Mouse (Mus musculus) inflammation-experienced regulatory T-cells, adult 6 months (primary cell): Measurements from ENCODE around the gene Zfp54. TPM values are rescaled to one million over a fixed set of nuclear protein-coding genes. Genes with fewer than 3 reads are reported as not detected.
"Not testable (repeated sequence)": the region's sequence is repeated elsewhere in the genome, so short reads cannot be mapped to it uniquely, and the experiment has no call there.

Experiments
- ATAC-seq: one replicate; pipeline ENCODE4 v1.8.0; 2017
- polyA plus RNA-seq, 3 experiments: library from polyadenylated mRNA; unstranded; fragments of 100-300 nt; shearing (Covaris generic); gene quantifications; one replicate each; pipeline ENCODE4 v1.2.1; 2017

Zfp54 gene
- polyA plus RNA-seq = 10 to 100 TPM in 2 of 3 experiments, 1 to 10 TPM in 1; 9.0 to 19.1 (median 12.5) TPM

DNA sequence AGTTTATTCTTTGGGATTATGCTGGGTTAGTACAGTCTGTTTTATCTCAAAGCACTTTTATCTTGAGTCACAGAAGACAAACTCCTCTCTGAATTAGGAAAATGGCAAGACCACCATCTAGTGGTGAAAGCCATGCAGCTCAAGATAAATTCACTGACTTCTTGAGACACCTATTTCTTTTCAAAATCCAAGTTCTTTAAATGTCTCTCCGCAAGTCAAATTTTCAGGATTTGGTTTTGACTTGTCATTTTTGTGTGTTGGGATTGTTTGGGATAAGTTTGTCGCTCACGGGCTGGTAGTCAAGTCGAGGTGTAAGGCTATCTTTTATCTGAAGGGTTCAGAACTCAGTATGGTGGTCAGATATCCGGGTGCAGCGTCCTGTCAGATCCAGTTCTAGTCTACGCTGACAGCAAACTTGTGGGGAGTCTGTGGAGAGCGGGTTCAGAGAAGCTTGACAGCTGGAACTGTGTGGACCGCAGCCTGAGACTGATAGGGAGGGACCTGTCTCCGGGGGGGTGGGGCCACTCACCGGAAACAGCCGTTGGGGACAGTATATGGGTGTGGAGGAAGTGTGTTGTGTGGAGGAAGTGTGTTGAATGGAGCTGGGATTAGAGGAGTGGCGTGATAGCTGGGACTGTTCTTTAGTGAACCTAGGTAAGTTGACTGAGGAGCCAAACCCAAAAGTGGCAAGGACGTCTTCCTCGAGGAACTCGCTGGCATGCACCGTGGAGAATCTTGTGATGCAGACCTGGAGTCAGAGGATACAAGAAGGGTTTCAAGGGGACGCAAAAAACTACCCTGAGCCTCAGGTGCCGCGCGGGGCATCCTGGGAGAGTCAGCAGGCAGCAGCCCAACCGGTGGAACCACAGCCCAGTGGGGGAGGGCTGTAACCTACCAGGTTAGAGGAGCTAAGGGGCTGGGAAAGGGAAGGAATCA lies at the start of gene Zfp54:
Gene Zfp54 (plus strand): TSS at position 564 of the 936 bp plus-strand sequence.
- ATAC-seq = peak; percentile 95

DNA sequence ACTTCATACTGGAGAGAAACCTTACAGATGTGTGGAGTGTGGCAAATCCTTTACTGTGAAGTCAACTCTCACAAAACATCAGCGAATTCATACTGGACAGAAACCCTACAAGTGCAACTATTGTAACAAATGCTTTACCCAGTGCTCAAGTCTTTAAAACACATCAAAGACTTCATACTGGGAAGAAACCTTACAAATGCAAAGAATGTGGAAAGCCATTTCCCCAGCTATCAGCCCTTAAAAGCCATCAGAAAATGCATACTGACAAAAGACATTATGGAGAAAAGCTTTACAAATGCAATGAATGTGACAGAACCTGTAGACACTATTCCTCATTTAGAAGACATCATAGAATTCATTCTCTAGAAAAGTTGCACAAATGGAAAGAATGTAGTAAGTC lies 47.7 kb upstream of the Zfp54 start:
- ATAC-seq = no peak

DNA sequence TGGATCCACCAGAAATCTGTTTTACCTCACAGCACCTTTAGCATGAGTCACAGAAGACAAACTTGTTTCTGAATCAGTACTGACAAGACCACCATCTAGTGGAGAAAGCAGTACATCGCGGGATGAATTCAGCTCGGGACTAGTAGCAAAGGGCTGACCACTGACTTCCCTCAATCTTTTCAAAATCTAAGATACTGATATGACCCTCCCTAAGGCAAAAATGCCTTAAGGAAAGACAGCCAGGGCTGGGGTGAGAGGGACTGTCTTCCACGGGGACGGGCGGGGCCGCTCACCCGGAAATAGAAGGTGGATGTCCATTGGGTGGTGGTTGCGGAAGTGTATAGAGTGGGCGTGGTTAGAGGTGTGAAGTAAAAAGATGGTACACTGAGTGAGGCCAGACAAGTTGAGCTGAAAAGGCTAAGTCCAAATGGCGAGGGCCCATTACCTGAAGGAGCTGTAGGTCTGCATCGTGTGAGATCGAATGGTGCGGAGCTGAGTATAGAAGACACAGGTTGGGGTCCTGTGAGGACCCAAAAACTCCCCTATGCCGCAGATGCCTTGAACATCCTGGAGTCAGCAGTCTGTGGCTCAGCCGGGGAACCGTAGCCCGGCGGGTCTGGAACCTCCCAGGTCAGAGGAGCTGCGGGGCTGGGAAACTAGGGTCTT lies 39.5 kb upstream of the Zfp54 start, which contains the start of gene Zfp677:
Gene Zfp677 (plus strand): TSS at position 358 of the 666 bp plus-strand sequence.
- peak; percentile 97 for ATAC-seq

- ATAC-seq = peak; percentile 64
These were observed 39.0 kb upstream of the Zfp54 start for GRCm38 (mm10) chr17:21384057-21384411.

GRCm38 (mm10) chr17:21438806-21439400 lies 15.9 kb downstream of the Zfp54 start:
- ATAC-seq = not testable (repeated sequence)

DNA sequence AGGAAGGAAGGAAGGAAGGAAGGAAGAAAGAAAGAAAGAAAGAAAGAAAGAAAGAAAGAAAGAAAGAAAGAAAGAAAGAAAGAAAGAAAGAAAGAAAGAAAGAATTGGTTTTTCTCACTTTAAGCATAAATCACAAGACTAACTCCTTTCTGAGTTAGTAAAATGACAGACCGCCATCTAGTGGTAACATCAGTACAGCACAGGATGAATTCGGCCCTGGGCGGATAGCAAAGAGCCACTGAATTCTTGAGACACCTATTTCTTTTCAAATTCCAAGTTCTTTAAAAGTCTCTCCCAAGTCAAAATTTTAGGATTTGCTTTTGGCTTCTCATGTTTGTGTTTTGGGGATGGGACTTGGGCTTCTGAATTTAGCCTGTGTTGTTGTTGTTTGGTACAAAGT lies 26.6 kb downstream of the Zfp54 start:
- ATAC-seq = peak; percentile 67

DNA sequence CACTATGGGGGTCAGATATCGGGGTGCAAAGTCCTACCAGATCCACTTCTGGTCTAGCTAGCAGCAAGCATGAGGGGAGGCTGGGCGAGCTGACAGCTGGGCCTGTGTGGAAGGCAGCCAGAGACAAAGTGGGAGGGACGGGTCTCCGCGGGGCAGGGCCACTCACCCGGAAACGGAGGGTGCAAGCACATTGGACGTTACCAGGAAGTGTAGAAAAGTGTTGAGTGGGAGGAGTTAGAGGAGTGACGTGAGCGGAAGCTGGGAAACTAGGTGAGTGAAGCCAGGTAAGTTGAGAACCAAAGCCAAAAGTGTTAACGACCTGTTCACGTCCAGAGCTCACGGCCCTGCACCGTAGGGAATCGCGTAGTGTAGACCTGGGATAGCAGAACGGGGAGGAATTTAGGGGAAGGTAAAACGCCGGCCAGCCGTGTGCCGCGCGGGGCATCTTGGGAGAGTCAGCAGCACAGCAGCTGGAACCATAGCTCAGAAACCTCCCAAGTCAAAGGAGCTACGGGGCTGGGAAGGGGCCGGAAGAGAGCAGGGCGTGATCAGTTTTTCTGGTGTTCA lies 27.2 kb downstream of the Zfp54 start, which contains the start of gene Zfp51:
Gene Zfp51 (plus strand): TSS at position 237 of the 567 bp plus-strand sequence.
- ATAC-seq = peak; percentile 98

- ATAC-seq = peak; percentile 97
These were observed 40.5 kb downstream of the Zfp54 start for GRCm38 (mm10) chr17:21463550-21463949.

GRCm38 (mm10) chr17:21472032-21472652 lies 49.1 kb downstream of the Zfp54 start:
- peak; percentile 47 for ATAC-seq

- ATAC-seq = no peak
These were observed 49.8 kb downstream of the Zfp54 start for GRCm38 (mm10) chr17:21472653-21473307.

GRCm38 (mm10) chr17:21473362-21474190 lies 50.5 kb downstream of the Zfp54 start:
- peak; percentile 44 for ATAC-seq

- ATAC-seq = peak; percentile 44
These were observed 51.7 kb downstream of the Zfp54 start for GRCm38 (mm10) chr17:21474729-21475128.

DNA sequence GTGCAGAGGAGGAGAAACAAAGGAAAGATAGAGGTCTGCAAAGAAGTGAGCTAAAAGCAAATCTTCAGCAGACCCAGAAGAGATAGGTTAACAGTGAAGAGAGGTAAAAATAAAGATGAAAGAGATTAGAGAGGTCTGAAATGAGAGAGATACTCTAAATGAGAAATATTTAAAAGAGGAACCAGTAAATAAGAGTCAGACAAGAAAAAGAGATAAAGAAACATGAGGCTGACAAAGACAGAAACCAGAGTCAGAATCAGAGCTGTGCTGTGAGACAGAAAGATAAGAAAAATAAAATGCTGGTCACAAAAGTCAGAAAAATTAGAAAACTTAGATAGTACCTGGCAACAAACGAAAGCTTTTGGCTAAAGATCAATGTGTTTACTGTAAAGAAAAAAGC lies 52.3 kb downstream of the Zfp54 start:
- ATAC-seq = not testable (repeated sequence)

DNA sequence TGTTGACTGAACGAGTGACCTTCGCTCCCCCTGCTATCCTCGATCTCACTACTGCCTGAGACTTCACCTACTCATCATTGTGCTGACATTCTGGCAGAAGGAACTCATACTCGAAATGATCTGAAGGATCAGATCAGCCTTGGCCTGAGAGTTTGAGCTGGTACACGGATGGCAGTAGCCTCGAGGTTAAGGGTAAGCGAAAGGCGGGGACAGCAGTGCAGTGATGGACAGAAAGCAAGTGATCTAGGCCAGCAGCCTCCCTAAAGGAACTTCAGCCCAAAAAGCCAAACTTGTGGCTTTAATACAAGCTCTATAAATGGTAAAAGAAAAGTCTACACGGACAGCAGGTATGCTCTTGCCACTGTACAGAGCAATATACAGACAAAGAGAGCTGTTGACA lies 53.3 kb downstream of the Zfp54 start:
- not testable (repeated sequence) for ATAC-seq

GRCm38 (mm10) chr17:21478103-21478777 lies 55.2 kb downstream of the Zfp54 start:
- ATAC-seq = not testable (repeated sequence)

Other genes starting within 250 kb of the Zfp54 start
- gene Vmn1r234, start 197.1 kb upstream of the Zfp54 start, polyA plus RNA-seq = not detected
- not detected for gene Vmn1r235, start 166.8 kb upstream of the Zfp54 start, polyA plus RNA-seq
- gene Vmn1r236, start 140.3 kb upstream of the Zfp54 start, polyA plus RNA-seq = not detected
- gene Vmn1r237, start 111.4 kb upstream of the Zfp54 start, polyA plus RNA-seq = not detected
- 10 to 100 TPM; 20.7 to 24.4 (median 22.2) TPM for gene Zfp677, start 39.5 kb upstream of the Zfp54 start, polyA plus RNA-seq
- gene Zfp51, start 27.1 kb downstream of the Zfp54 start, polyA plus RNA-seq = 10 to 100 TPM; 29.4 to 41.9 (median 36.2) TPM
- gene Zfp53, start 65.8 kb downstream of the Zfp54 start, polyA plus RNA-seq = 10 to 100 TPM; 32.9 to 41.1 (median 34.1) TPM
- 10 to 100 TPM; 16.1 to 26.4 (median 19.2) TPM for gene Zfp52, start 112.3 kb downstream of the Zfp54 start, polyA plus RNA-seq
- gene Zfp948, start 143.8 kb downstream of the Zfp54 start, polyA plus RNA-seq = 1 to 10 TPM; 2.7 to 8.8 (median 4.9) TPM
- 10 to 100 TPM; 11.0 to 20.7 (median 14.3) TPM for gene Zfp983, start 227.4 kb downstream of the Zfp54 start, polyA plus RNA-seq